Mouse (Mus musculus) forebrain, embryonic 16.5 days (tissue): ENCODE results near the gene Syne3. TPM values are rescaled to one million over a fixed set of nuclear protein-coding genes. Genes with fewer than 3 reads are reported as not detected.

ENCODE experiments used
- ATAC-seq: fragments of 200-750 bp; cut with Nextera tagmentation; 2 replicates; pipeline ENCODE4 v1.8.0; 2017; ENCODE audit warnings: mild to moderate bottlenecking, moderate library complexity
- H3K27ac ChIP-seq: fragments of 300-500 bp; sonication (generic); 2 replicates; pipeline ENCODE4 v1.5.1; 2014; ENCODE audit warnings: low read length, control low read depth
- H3K27me3 ChIP-seq: fragments of 300-500 bp; sonication (generic); replicated peaks from 2 replicates; pipeline ENCODE4 v1.6.1; 2014; ENCODE audit warnings: low read length; ENCODE audit not compliant: control insufficient read depth, insufficient read depth
- H3K36me3 ChIP-seq: fragments of 300-500 bp; sonication (generic); 2 replicates; pipeline ENCODE4 v1.6.1; 2014; ENCODE audit not compliant: control insufficient read depth, insufficient read depth
- H3K4me1 ChIP-seq: fragments of 300-500 bp; sonication (generic); replicated peaks from 2 replicates; pipeline ENCODE4 v1.6.1; 2014; ENCODE audit warnings: low read length; ENCODE audit not compliant: control insufficient read depth, insufficient read depth
- H3K4me2 ChIP-seq: fragments of 300-500 bp; sonication (generic); 2 replicates; pipeline ENCODE4 v1.6.1; 2014; ENCODE audit warnings: mild to moderate bottlenecking, low read length, control low read depth
- H3K4me3 ChIP-seq: fragments of 300-500 bp; sonication (generic); replicated peaks from 2 replicates; pipeline ENCODE4 v1.5.1; 2014; ENCODE audit warnings: mild to moderate bottlenecking, low read length, control low read depth
- H3K9ac ChIP-seq: fragments of 300-500 bp; sonication (generic); replicated peaks from 2 replicates; pipeline ENCODE4 v1.6.1; 2014; ENCODE audit warnings: low read depth, low read length, control low read depth
- H3K9me3 ChIP-seq: fragments of 300-500 bp; sonication (generic); 2 replicates; pipeline ENCODE4 v1.6.1; 2016; ENCODE audit warnings: low read length; ENCODE audit not compliant: control insufficient read depth
- WGBS: fragments of 180-500 bp; shearing (Covaris S2); extraction: QIAGEN DNeasy Blood & Tissue Kit; methylation state at CpG from one replicate; pipeline ENCODE4 v1.1.7; 2014; 5-methylcytosine and 5-hydroxymethylcytosine counted together
- polyA plus RNA-seq: library from polyadenylated mRNA; unstranded; fragments of >200 nt; fragmentation: Nextera tagmentation; extraction: Ambion mirVana; gene quantifications from 2 replicates; pipeline ENCODE4 v1.2.1, GENCODE M21; 2015

Syne3 gene
- polyA plus RNA-seq, 1 experiment from 2014 or later, result 0.20 TPM

- Histone ChIP-seq H3K27me3 (peaks cover 13% of the 10 kb centered on the region), H3K4me1 (peaks cover 3% of the 10 kb centered on the region), H3K36me3 (no peaks in the 10 kb centered on the region), H3K4me2 (no peak overlapping the region), H3K9ac (no peak overlapping the region), H3K27ac (no peak overlapping the region), H3K9me3 (no peaks in the 10 kb centered on the region), H3K4me3 (no peak overlapping the region)
- WGBS, result 82% methylated on average over 3 of the region's 3 CpGs
- no peak for ATAC-seq
Measured at GRCm38 (mm10) chr12:105003715-105004114, 5.9 kb downstream of the Syne3 start.

GRCm38 (mm10) chr12:105003158-105003557 lies 6.5 kb downstream of the Syne3 start:
- Histone ChIP-seq H3K4me2 (no peak overlapping the region), H3K9me3 (no peaks in the 10 kb centered on the region), H3K27me3 (peaks cover 8% of the 10 kb centered on the region), H3K36me3 (no peaks in the 10 kb centered on the region), H3K27ac (no peak overlapping the region), H3K9ac (no peak overlapping the region), H3K4me1 (no peaks in the 10 kb centered on the region), H3K4me3 (no peak overlapping the region)
- ATAC-seq, result no peak
- WGBS, result 45% methylated on average over 9 of the region's 9 CpGs

- H3K4me1 ChIP-seq, result no peaks in the 10 kb centered on the region
- no peak overlapping the region for H3K27ac ChIP-seq
- no peak overlapping the region for H3K9ac ChIP-seq
- H3K27me3 ChIP-seq, result peaks cover 5% of the 10 kb centered on the region
- H3K4me3 ChIP-seq, result no peak overlapping the region
- WGBS, result 70% methylated on average over 10 of the region's 10 CpGs
- no peaks in the 10 kb centered on the region for H3K36me3 ChIP-seq
- no peak for ATAC-seq
- no peaks in the 10 kb centered on the region for H3K9me3 ChIP-seq
- no peak overlapping the region for H3K4me2 ChIP-seq
Measured at GRCm38 (mm10) chr12:105002340-105003132, 7.1 kb downstream of the Syne3 start.

- ATAC-seq, result no peak
- WGBS, result 86% methylated on average over 9 of the region's 9 CpGs
- H3K4me3 ChIP-seq, result no peak overlapping the region
- no peaks in the 10 kb centered on the region for H3K36me3 ChIP-seq
- no peak overlapping the region for H3K9ac ChIP-seq
- no peaks in the 10 kb centered on the region for H3K9me3 ChIP-seq
- no peak overlapping the region for H3K27ac ChIP-seq
- H3K4me2 ChIP-seq, result no peak overlapping the region
- no peaks in the 10 kb centered on the region for H3K27me3 ChIP-seq
- no peaks in the 10 kb centered on the region for H3K4me1 ChIP-seq
Measured at GRCm38 (mm10) chr12:105001317-105001716, 8.3 kb downstream of the Syne3 start.

- no peaks in the 10 kb centered on the region for H3K36me3 ChIP-seq
- no peaks in the 10 kb centered on the region for H3K27me3 ChIP-seq
- H3K9me3 ChIP-seq, result no peaks in the 10 kb centered on the region
- no peak overlapping the region for H3K4me3 ChIP-seq
- no peak overlapping the region for H3K27ac ChIP-seq
- H3K4me2 ChIP-seq, result no peak overlapping the region
- no peak for ATAC-seq
- no peak overlapping the region for H3K9ac ChIP-seq
- 87% methylated on average over 9 of the region's 9 CpGs for WGBS
- no peaks in the 10 kb centered on the region for H3K4me1 ChIP-seq
Measured at GRCm38 (mm10) chr12:105000487-105001283, 8.9 kb downstream of the Syne3 start.

- Histone ChIP-seq H3K4me1 (no peaks in the 10 kb centered on the region), H3K27ac (no peak overlapping the region), H3K4me2 (no peak overlapping the region), H3K27me3 (no peaks in the 10 kb centered on the region), H3K4me3 (no peak overlapping the region), H3K36me3 (no peaks in the 10 kb centered on the region), H3K9ac (no peak overlapping the region), H3K9me3 (no peaks in the 10 kb centered on the region)
- ATAC-seq, result no peak
- 57% methylated on average over 8 of the region's 8 CpGs for WGBS
Measured at GRCm38 (mm10) chr12:104999171-104999570, 10.4 kb downstream of the Syne3 start.

GRCm38 (mm10) chr12:104998541-104998940 lies 11.1 kb downstream of the Syne3 start:
- Histone ChIP-seq H3K27me3 (no peaks in the 10 kb centered on the region), H3K27ac (no peak overlapping the region), H3K9ac (no peak overlapping the region), H3K4me2 (no peak overlapping the region), H3K4me1 (no peaks in the 10 kb centered on the region), H3K36me3 (no peaks in the 10 kb centered on the region), H3K9me3 (no peaks in the 10 kb centered on the region), H3K4me3 (no peak overlapping the region)
- 45% methylated on average over 6 of the region's 6 CpGs for whole genome bisulfite sequencing
- ATAC-seq, result no peak

- H3K9ac ChIP-seq, result no peak overlapping the region
- no peak overlapping the region for H3K4me2 ChIP-seq
- no peaks in the 10 kb centered on the region for H3K27me3 ChIP-seq
- ATAC-seq, result no peak
- H3K4me3 ChIP-seq, result no peak overlapping the region
- H3K36me3 ChIP-seq, result no peaks in the 10 kb centered on the region
- H3K27ac ChIP-seq, result no peak overlapping the region
- no peaks in the 10 kb centered on the region for H3K9me3 ChIP-seq
- H3K4me1 ChIP-seq, result no peaks in the 10 kb centered on the region
- 83% methylated on average over 10 of the region's 10 CpGs for WGBS
Measured at GRCm38 (mm10) chr12:104997641-104998293, 11.8 kb downstream of the Syne3 start.

GRCm38 (mm10) chr12:104997159-104997558 lies 12.4 kb downstream of the Syne3 start:
- no peaks in the 10 kb centered on the region for H3K9me3 ChIP-seq
- no peak overlapping the region for H3K4me3 ChIP-seq
- H3K4me1 ChIP-seq, result no peaks in the 10 kb centered on the region
- no peak overlapping the region for H3K9ac ChIP-seq
- H3K36me3 ChIP-seq, result no peaks in the 10 kb centered on the region
- WGBS, result 87% methylated on average over 10 of the region's 10 CpGs
- no peaks in the 10 kb centered on the region for H3K27me3 ChIP-seq
- no peak overlapping the region for H3K4me2 ChIP-seq
- no peak overlapping the region for H3K27ac ChIP-seq
- ATAC-seq, result no peak
